Mouse (Mus musculus): ENCODE data around the gene Flywch2. TPM values are rescaled to one million over a fixed set of nuclear protein-coding genes. Genes with fewer than 3 reads are reported as not detected.

Flywch2 gene
- polyA plus RNA-seq, 1 experiment from 2014 or later = 0.64 TPM

GRCm38 (mm10) chr17:23741359-23742209 lies 44.3 kb downstream of the Flywch2 start:
- no peak overlapping the region for H3K4me3 ChIP-seq (ENCODE audit: low read depth, low read length)
- H3K4me2 ChIP-seq (ENCODE audit: low read depth, low read length) = no peak overlapping the region
- no peak overlapping the region for H3K27ac ChIP-seq (ENCODE audit: low read length)
- H3K4me1 ChIP-seq (ENCODE audit: control insufficient read depth, low read depth, low read length) = peaks cover 32% of the 10 kb centered on the region
- H3K36me3 ChIP-seq (ENCODE audit: control insufficient read depth, insufficient read depth) = peaks cover under 1% of the 10 kb centered on the region
- peaks cover 90% of the 10 kb centered on the region for H3K27me3 ChIP-seq (ENCODE audit: control insufficient read depth, insufficient read depth, low read depth, low read length)
- no peaks in the 10 kb centered on the region for H3K9me3 ChIP-seq (replicated peaks; ENCODE audit: control insufficient read depth, low read length)
- no peak for ATAC-seq (ENCODE audit: low read depth)
- H3K9ac ChIP-seq (ENCODE audit: low read depth, low read length) = no peak overlapping the region
- WGBS (ENCODE audit: insufficient replicate concordance) = 42% methylated on average over 38 of the region's 38 CpGs

DNA sequence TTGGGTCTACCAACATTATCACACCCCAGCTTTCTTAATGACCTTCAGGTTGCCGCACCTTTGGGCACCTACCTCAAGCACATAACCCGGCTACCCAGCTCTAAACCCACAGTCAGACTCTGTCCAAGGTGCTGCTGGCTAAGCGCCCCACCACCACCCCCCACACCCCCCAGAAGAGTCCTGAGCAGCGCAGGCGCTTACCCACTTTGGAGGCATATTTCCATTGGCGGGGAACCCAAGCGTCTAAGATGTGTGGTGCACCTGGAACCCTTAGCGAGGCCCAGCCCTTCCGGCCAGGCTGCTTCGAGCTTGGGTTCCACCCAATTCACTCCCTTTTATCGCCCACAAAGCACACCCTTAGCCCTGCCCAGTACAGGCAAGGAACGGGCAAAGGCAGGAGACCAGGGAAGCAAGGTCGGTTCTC lies 45.3 kb downstream of the Flywch2 start, which contains the start of gene Paqr4:
TSS of gene Paqr4 (minus strand) at position 270 of the 424 bp plus-strand sequence.
- peak within 1 kb of the TSS; percentile 97 for H3K4me2 ChIP-seq (ENCODE audit: low read depth, low read length)
- WGBS (ENCODE audit: insufficient replicate concordance) = 1% methylated on average over 13 of the region's 13 CpGs
- H3K4me3 ChIP-seq (ENCODE audit: low read depth, low read length) = peak within 1 kb of the TSS; percentile 71
- H3K9me3 ChIP-seq (replicated peaks; ENCODE audit: control insufficient read depth, low read length) = no peaks in the 10 kb centered on the region
- peak; percentile 75 for ATAC-seq (ENCODE audit: low read depth)
- peaks cover 29% of the 10 kb centered on the region for H3K4me1 ChIP-seq (ENCODE audit: control insufficient read depth, low read depth, low read length)
- H3K9ac ChIP-seq (ENCODE audit: low read depth, low read length) = peak within 1 kb of the TSS; percentile 70
- H3K27me3 ChIP-seq (ENCODE audit: control insufficient read depth, insufficient read depth, low read depth, low read length) = peaks cover 80% of the 10 kb centered on the region
- H3K36me3 ChIP-seq (ENCODE audit: control insufficient read depth, insufficient read depth) = peaks cover 3% of the 10 kb centered on the region
- peak within 1 kb of the TSS; percentile 24; the same call in 1 of the 2 replicates for H3K27ac ChIP-seq (ENCODE audit: low read length)

GRCm38 (mm10) chr17:23740136-23740584 lies 45.7 kb downstream of the Flywch2 start:
- Histone ChIP-seq H3K9ac (ENCODE audit: low read depth, low read length) (peak overlapping the region; percentile 70), H3K27me3 (ENCODE audit: control insufficient read depth, insufficient read depth, low read depth, low read length) (peaks cover 75% of the 10 kb centered on the region), H3K4me1 (ENCODE audit: control insufficient read depth, low read depth, low read length) (peaks cover 28% of the 10 kb centered on the region), H3K27ac (ENCODE audit: low read length) (peak overlapping the region; percentile 24; the same call in 1 of the 2 replicates), H3K36me3 (ENCODE audit: control insufficient read depth, insufficient read depth) (peaks cover 3% of the 10 kb centered on the region), H3K4me3 (ENCODE audit: low read depth, low read length) (peak overlapping the region; percentile 71), H3K4me2 (ENCODE audit: low read depth, low read length) (peak overlapping the region; percentile 97), H3K9me3 (replicated peaks; ENCODE audit: control insufficient read depth, low read length) (no peaks in the 10 kb centered on the region)
- under 1% methylated on average over 45 of the region's 46 CpGs for WGBS (ENCODE audit: insufficient replicate concordance)
- ATAC-seq (ENCODE audit: low read depth) = peak; percentile 87

- Histone ChIP-seq H3K27me3 (ENCODE audit: control insufficient read depth, insufficient read depth, low read depth, low read length) (peaks cover 68% of the 10 kb centered on the region), H3K4me1 (ENCODE audit: control insufficient read depth, low read depth, low read length) (peaks cover 28% of the 10 kb centered on the region), H3K9ac (ENCODE audit: low read depth, low read length) (peak overlapping the region; percentile 70), H3K4me2 (ENCODE audit: low read depth, low read length) (peak overlapping the region; percentile 97), H3K9me3 (replicated peaks; ENCODE audit: control insufficient read depth, low read length) (no peaks in the 10 kb centered on the region), H3K36me3 (ENCODE audit: control insufficient read depth, insufficient read depth) (peaks cover 3% of the 10 kb centered on the region), H3K27ac (ENCODE audit: low read length) (no peak overlapping the region), H3K4me3 (ENCODE audit: low read depth, low read length) (peak overlapping the region; percentile 71)
- WGBS (ENCODE audit: insufficient replicate concordance) = 3% methylated on average over 48 of the region's 48 CpGs
- ATAC-seq (ENCODE audit: low read depth) = no peak; the same call in none of the 2 replicates
Observed at GRCm38 (mm10) chr17:23739202-23740135, 46.4 kb downstream of the Flywch2 start.

- H3K9me3 ChIP-seq (replicated peaks; ENCODE audit: control insufficient read depth, low read length) = no peaks in the 10 kb centered on the region
- no peak overlapping the region for H3K27ac ChIP-seq (ENCODE audit: low read length)
- H3K4me2 ChIP-seq (ENCODE audit: low read depth, low read length) = 0 out of 2 replicates have a peak overlapping the region, but pooled peaks have one; percentile 3
- peak overlapping the region; percentile 71; the same call in 1 of the 2 replicates for H3K4me3 ChIP-seq (ENCODE audit: low read depth, low read length)
- peaks cover 62% of the 10 kb centered on the region for H3K27me3 ChIP-seq (ENCODE audit: control insufficient read depth, insufficient read depth, low read depth, low read length)
- peaks cover 28% of the 10 kb centered on the region for H3K4me1 ChIP-seq (ENCODE audit: control insufficient read depth, low read depth, low read length)
- WGBS (ENCODE audit: insufficient replicate concordance) = 32% methylated on average over 2 of the region's 2 CpGs
- ATAC-seq (ENCODE audit: low read depth) = no peak
- no peak overlapping the region for H3K9ac ChIP-seq (ENCODE audit: low read depth, low read length)
- H3K36me3 ChIP-seq (ENCODE audit: control insufficient read depth, insufficient read depth) = peaks cover 3% of the 10 kb centered on the region
Observed at GRCm38 (mm10) chr17:23738836-23739201, 47.1 kb downstream of the Flywch2 start.

DNA sequence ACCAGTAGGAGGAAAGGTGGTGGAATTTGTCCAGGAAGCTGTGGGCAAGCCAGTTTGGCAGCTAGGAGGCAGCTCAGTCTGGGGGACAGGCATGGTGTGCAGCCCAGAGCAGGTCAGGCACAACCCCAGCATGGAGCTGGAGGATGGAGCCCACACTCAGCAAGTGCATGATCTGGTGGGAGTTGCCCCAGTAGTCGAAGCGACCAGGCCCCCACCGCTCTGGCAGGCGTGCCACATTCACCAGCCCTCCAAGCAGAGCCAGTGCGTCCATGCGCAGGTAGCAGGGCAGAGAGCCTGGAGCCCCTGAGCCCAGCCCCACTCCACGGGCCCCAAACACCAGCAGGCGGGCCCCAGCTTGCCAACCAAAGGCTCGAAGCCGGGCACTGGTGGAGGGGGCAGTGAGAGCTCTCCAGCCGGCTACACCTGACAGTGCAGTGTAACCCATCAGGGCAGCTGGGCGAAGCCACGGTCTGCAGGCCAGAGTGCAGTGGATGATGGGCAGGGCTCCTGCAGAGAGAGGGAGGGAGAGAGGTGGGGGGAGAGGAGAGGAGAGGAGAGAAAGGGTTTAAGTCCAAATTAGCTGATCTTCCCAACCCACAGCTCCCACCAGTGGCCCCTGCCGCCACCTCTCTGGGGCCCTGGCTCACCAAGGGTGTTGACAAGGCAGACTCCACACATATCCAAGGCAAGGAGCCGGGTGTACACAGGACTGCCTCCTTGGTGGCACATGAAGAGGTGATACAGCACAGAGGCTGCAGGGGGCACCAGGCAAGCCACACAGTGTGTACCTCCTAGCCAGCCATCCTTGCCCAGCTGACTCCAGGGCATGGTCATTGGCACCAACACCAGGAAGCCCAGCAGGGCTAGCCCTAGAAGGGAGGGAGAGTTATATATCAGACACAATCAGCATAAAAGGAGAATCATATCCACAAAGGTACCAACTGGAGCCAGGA lies 48.1 kb downstream of the Flywch2 start:
- Histone ChIP-seq H3K4me3 (ENCODE audit: low read depth, low read length) (no peak overlapping the region), H3K27ac (ENCODE audit: low read length) (no peak overlapping the region), H3K9me3 (replicated peaks; ENCODE audit: control insufficient read depth, low read length) (no peaks in the 10 kb centered on the region), H3K4me2 (ENCODE audit: low read depth, low read length) (no peak overlapping the region), H3K9ac (ENCODE audit: low read depth, low read length) (no peak overlapping the region), H3K27me3 (ENCODE audit: control insufficient read depth, insufficient read depth, low read depth, low read length) (peaks cover 51% of the 10 kb centered on the region), H3K4me1 (ENCODE audit: control insufficient read depth, low read depth, low read length) (peaks cover 28% of the 10 kb centered on the region), H3K36me3 (ENCODE audit: control insufficient read depth, insufficient read depth) (peaks cover 3% of the 10 kb centered on the region)
- no peak for ATAC-seq (ENCODE audit: low read depth)
- WGBS (ENCODE audit: insufficient replicate concordance) = 75% methylated on average over 15 of the region's 15 CpGs

DNA sequence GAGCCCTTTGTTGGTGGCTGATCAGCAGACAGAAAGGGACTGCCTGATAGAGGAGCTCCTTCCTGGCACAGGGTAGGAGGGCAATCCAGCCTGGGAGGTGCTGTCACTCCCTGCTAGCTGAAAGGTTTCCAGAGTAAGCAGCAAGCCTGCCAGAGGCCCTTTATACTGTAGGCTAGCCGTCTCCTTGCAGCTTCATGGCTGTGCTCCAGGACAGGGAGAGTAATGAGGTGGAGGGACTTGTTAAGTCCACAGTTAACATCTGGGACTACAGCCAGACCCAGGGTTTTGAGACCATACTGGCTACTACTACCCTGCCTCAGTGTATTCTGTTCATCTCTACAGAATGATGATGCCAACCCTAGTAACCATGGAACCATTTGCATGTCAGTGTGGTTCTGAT lies 51.5 kb downstream of the Flywch2 start:
- peaks cover 18% of the 10 kb centered on the region for H3K27me3 ChIP-seq (ENCODE audit: control insufficient read depth, insufficient read depth, low read depth, low read length)
- no peak overlapping the region for H3K9ac ChIP-seq (ENCODE audit: low read depth, low read length)
- H3K4me3 ChIP-seq (ENCODE audit: low read depth, low read length) = no peak overlapping the region
- peaks cover 10% of the 10 kb centered on the region for H3K4me1 ChIP-seq (ENCODE audit: control insufficient read depth, low read depth, low read length)
- WGBS (ENCODE audit: insufficient replicate concordance) = 83% methylated on average over 1 of the region's 1 CpGs
- no peak overlapping the region for H3K27ac ChIP-seq (ENCODE audit: low read length)
- peaks cover 3% of the 10 kb centered on the region for H3K36me3 ChIP-seq (ENCODE audit: control insufficient read depth, insufficient read depth)
- no peaks in the 10 kb centered on the region for H3K9me3 ChIP-seq (replicated peaks; ENCODE audit: control insufficient read depth, low read length)
- ATAC-seq (ENCODE audit: low read depth) = no peak
- H3K4me2 ChIP-seq (ENCODE audit: low read depth, low read length) = no peak overlapping the region

DNA sequence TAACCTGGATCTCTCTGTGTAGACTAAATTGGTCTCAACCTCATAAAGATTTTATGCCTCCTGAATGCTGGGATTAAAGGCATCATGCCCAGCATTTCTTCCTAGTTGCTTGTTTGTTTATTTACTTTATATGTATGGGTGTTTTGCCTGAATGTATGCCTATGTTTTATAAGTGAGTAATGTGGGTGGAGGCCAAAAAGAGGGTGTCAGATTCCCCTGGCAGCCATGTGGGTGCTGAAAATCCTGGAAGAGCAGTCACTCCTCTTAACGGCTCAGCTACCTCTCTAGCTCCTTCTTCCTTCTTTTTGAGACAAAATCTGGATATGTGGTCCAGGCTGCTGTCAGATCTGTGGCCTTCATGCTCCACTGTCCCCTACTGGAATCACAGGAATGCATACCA lies 55.4 kb downstream of the Flywch2 start:
- ATAC-seq (ENCODE audit: low read depth) = no peak
- WGBS (ENCODE audit: insufficient replicate concordance) = 43% methylated on average over 1 of the region's 1 CpGs
- H3K4me1 ChIP-seq (ENCODE audit: control insufficient read depth, low read depth, low read length) = peaks cover 21% of the 10 kb centered on the region
- H3K27me3 ChIP-seq (ENCODE audit: control insufficient read depth, insufficient read depth, low read depth, low read length) = no peaks in the 10 kb centered on the region
- no peaks in the 10 kb centered on the region for H3K9me3 ChIP-seq (replicated peaks; ENCODE audit: control insufficient read depth, low read length)
- no peak overlapping the region for H3K4me2 ChIP-seq (ENCODE audit: low read depth, low read length)
- no peak overlapping the region for H3K27ac ChIP-seq (ENCODE audit: low read length)
- no peak overlapping the region for H3K4me3 ChIP-seq (ENCODE audit: low read depth, low read length)
- no peaks in the 10 kb centered on the region; the same call in 1 of the 2 replicates for H3K36me3 ChIP-seq (ENCODE audit: control insufficient read depth, insufficient read depth)
- no peak overlapping the region for H3K9ac ChIP-seq (ENCODE audit: low read depth, low read length)
